Mouse (Mus musculus) CH12.LX (cell line): Measurements from ENCODE around the gene Creb5. TPM values are rescaled to one million over a fixed set of nuclear protein-coding genes. Genes with fewer than 3 reads are reported as not detected.

ENCODE experiments used
- DNase-seq: peaks from one replicate; pipeline ENCODE4 v3.0.0-alpha.2; 2013; ENCODE audit errors: extremely low read depth
- H3K27ac ChIP-seq: 2 replicates; pipeline ENCODE4 v1.5.1; 2012; ENCODE audit warnings: low read depth, mild to moderate bottlenecking, control low read depth, moderate library complexity; ENCODE audit not compliant: insufficient read depth
- H3K27me3 ChIP-seq: replicated peaks from 2 replicates; pipeline ENCODE3; 2012; ENCODE audit warnings: inconsistent platforms
- H3K36me3 ChIP-seq, 2 experiments: replicated peaks in 1 of 2; 2 replicates each; pipeline versions ENCODE3 to v1.6.1; 2012; ENCODE audit warnings: inconsistent platforms in 1 of 2, low read length in 1 of 2, mild to moderate bottlenecking in 1 of 2, mixed read lengths in 1 of 2, moderate library complexity in 1 of 2; ENCODE audit not compliant: control insufficient read depth in 1 of 2, insufficient read depth in 1 of 2
- H3K4me1 ChIP-seq, 2 experiments: 2 replicates each; pipeline ENCODE4 v1.6.1; 2012; ENCODE audit warnings: inconsistent platforms in 1 of 2, moderate library complexity in 1 of 2; ENCODE audit not compliant: insufficient read depth in 2 of 2, control insufficient read depth in 1 of 2
- H3K4me2 ChIP-seq: 2 replicates; pipeline ENCODE4 v1.6.1; 2012; ENCODE audit warnings: low read depth, mild to moderate bottlenecking, control low read depth; ENCODE audit not compliant: poor library complexity, insufficient read depth, severe bottlenecking
- H3K4me3 ChIP-seq, 3 experiments: fragments of 150-350 bp in 1 of 3; sonication (generic) in 1 of 3; replicated peaks in 1 of 3; 2 replicates each; pipeline versions ENCODE3 to v1.5.1; 2011 to 2012; ENCODE audit warnings: low read depth in 2 of 3, low read length in 2 of 3, mild to moderate bottlenecking in 2 of 3, moderate library complexity in 2 of 3, control low read depth in 1 of 3, improper control_type of control experiment in 1 of 3, inconsistent platforms in 1 of 3, mixed read lengths in 1 of 3; ENCODE audit not compliant: poor library complexity in 1 of 3
- H3K79me2 ChIP-seq: replicated peaks from 2 replicates; pipeline ENCODE4 v1.6.1; 2012; ENCODE audit warnings: mild to moderate bottlenecking, moderate library complexity; ENCODE audit not compliant: control insufficient read depth, poor library complexity, insufficient read depth, severe bottlenecking; ENCODE audit errors: extremely low read depth
- H3K9ac ChIP-seq: 2 replicates; pipeline ENCODE4 v1.6.1; 2012; ENCODE audit warnings: low read depth, mild to moderate bottlenecking, control low read depth, moderate library complexity; ENCODE audit not compliant: insufficient read depth
- H3K9me3 ChIP-seq: replicated peaks from 2 replicates; pipeline ENCODE3; 2012; ENCODE audit warnings: low read length, inconsistent platforms, mixed read lengths
- BHLHE40 ChIP-seq: IDR thresholded peaks from 2 replicates; pipeline ENCODE4 v1.6.1; 2011; ENCODE audit warnings: mild to moderate bottlenecking, low read depth, low read length, improper control_type of control experiment
- CHD2 ChIP-seq: IDR thresholded peaks from 2 replicates; pipeline ENCODE4 v1.6.1; 2011; ENCODE audit warnings: low read length, improper control_type of control experiment
- CTCF ChIP-seq, 2 experiments: IDR thresholded peaks in 1 of 2; conservative IDR thresholded peaks in 1 of 2; 2 replicates each; pipeline ENCODE4 v1.5.1; 2011 to 2012; ENCODE audit warnings: low read depth in 2 of 2, low read length in 2 of 2, improper control_type of control experiment in 1 of 2, inconsistent platforms in 1 of 2, mild to moderate bottlenecking in 1 of 2, moderate library complexity in 1 of 2
- E2F4 ChIP-seq: IDR thresholded peaks from 2 replicates; pipeline ENCODE4 v1.6.1; 2011; ENCODE audit warnings: low read depth, low read length, improper control_type of control experiment; ENCODE audit not compliant: insufficient replicate concordance
- EP300 ChIP-seq: IDR thresholded peaks from 2 replicates; pipeline ENCODE4 v1.6.1; 2011; ENCODE audit warnings: low read length, improper control_type of control experiment
- IRF4 ChIP-seq: IDR thresholded peaks from 2 replicates; pipeline ENCODE4 v1.6.1; 2014; ENCODE audit warnings: low read depth, mild to moderate bottlenecking, inconsistent platforms, low read length, improper control_type of control experiment
- MAFK ChIP-seq: IDR thresholded peaks from 2 replicates; pipeline ENCODE4 v1.6.1; 2011; ENCODE audit warnings: low read length, improper control_type of control experiment; ENCODE audit not compliant: insufficient replicate concordance
- MXI1 ChIP-seq: IDR thresholded peaks from 2 replicates; pipeline ENCODE4 v1.6.1; 2011; ENCODE audit warnings: mild to moderate bottlenecking, low read depth, low read length, improper control_type of control experiment
- MYC ChIP-seq: IDR thresholded peaks from 2 replicates; pipeline ENCODE4 v1.6.1; 2011; ENCODE audit warnings: low read depth, mild to moderate bottlenecking, improper control_type of control experiment, low read length
- PAX5 ChIP-seq: IDR thresholded peaks from 2 replicates; pipeline ENCODE4 v1.6.1; 2012; ENCODE audit warnings: low read length, inconsistent platforms, mixed read lengths
- POLR2A ChIP-seq: IDR thresholded peaks from 2 replicates; pipeline ENCODE4 v1.6.1; 2011; ENCODE audit warnings: low read depth, mild to moderate bottlenecking, improper control_type of control experiment, low read length
- RCOR1 ChIP-seq: conservative IDR thresholded peaks from 2 replicates; pipeline ENCODE4 v1.6.1; 2012; ENCODE audit warnings: low read depth, mild to moderate bottlenecking, inconsistent platforms, low read length, improper control_type of control experiment
- SIN3A ChIP-seq: IDR thresholded peaks from 2 replicates; pipeline ENCODE4 v1.6.1; 2012; ENCODE audit warnings: low read length, improper control_type of control experiment, inconsistent platforms
- TBP ChIP-seq: conservative IDR thresholded peaks from 2 replicates; pipeline ENCODE4 v1.6.1; 2011; ENCODE audit warnings: low read depth, low read length, improper control_type of control experiment
- USF1 ChIP-seq: IDR thresholded peaks from 2 replicates; pipeline ENCODE4 v1.6.1; 2014; ENCODE audit warnings: low read depth, mild to moderate bottlenecking, inconsistent platforms, low read length, improper control_type of control experiment
- USF2 ChIP-seq: conservative IDR thresholded peaks from 2 replicates; pipeline ENCODE4 v1.6.1; 2011; ENCODE audit warnings: low read depth, low read length, improper control_type of control experiment
- ZMIZ1 ChIP-seq: IDR thresholded peaks from 2 replicates; pipeline ENCODE4 v1.6.1; 2012; ENCODE audit warnings: low read depth, mild to moderate bottlenecking, inconsistent platforms, low read length, improper control_type of control experiment
- ZNF384 ChIP-seq: IDR thresholded peaks from 2 replicates; pipeline ENCODE4 v1.6.1; 2012; ENCODE audit warnings: low read depth, low read length, improper control_type of control experiment, inconsistent platforms
- dilution Hi-C: fragments of 300-500 bp; cut with MboI; formaldehyde crosslinking; loops from 2 replicates; pipeline ENCODE4 v1.14.3; 2020; ENCODE audit warnings: low sequenced_read_pairs; ENCODE audit not compliant: extremely low pct_unique_long_range_greater_than_20kb, extremely low pct_ligation_motif_present
- in situ Hi-C: fragments of 300-500 bp; cut with MboI; formaldehyde crosslinking; loops from 3 replicates; pipeline ENCODE4 v1.14.3; 2019; ENCODE audit warnings: low sequenced_read_pairs, low pct_ligation_motif_present, low pct_unique_long_range_greater_than_20kb, mixed read lengths
- polyA plus RNA-seq: library from polyadenylated mRNA; unstranded; fragments of >175 nt; gene quantifications from 2 replicates; pipeline ENCODE4 v1.2.1, GENCODE M21; 2012; ENCODE audit warnings: low read depth; ENCODE audit not compliant: insufficient read length
- total RNA-seq, 2 experiments: library from RNA; depleted of rRNA; stranded (reverse); fragments of 300-350 nt in 1 of 2; fragments of >200 nt in 1 of 2; gene quantifications; 2 replicates each; pipeline ENCODE4 v1.2.3; 2012 to 2014

Gene Creb5
- total and polyA plus RNA-seq, 3 experiments: 0.68 to 2.1 (median 0.86) TPM

GRCm38 (mm10) chr6:53612681-53613080 is 325.6 kb downstream of the Creb5 start:
- H3K36me3 ChIP-seq: peaks cover 0 to 7% of the 10 kb centered on the region in 2 experiments
- H3K4me2 ChIP-seq: no peak overlapping the region
- in situ Hi-C loops (no loop called here), dilution Hi-C loops (no loop called here)
- TF ChIP-seq ZNF384 (no peak), USF1 (no peak), SIN3A (no peak), CHD2 (no peak)
- no peak overlapping the region for H3K4me3 ChIP-seq
- H3K4me1 ChIP-seq: no peaks in the 10 kb centered on the region
- no peaks in the 10 kb centered on the region for H3K9me3 ChIP-seq
- no peak overlapping the region for H3K27ac ChIP-seq
- no peak overlapping the region for H3K9ac ChIP-seq
- no peaks in the 10 kb centered on the region for H3K27me3 ChIP-seq
- DNase-seq: no peak
- H3K79me2 ChIP-seq: no peaks in the 10 kb centered on the region

DNA sequence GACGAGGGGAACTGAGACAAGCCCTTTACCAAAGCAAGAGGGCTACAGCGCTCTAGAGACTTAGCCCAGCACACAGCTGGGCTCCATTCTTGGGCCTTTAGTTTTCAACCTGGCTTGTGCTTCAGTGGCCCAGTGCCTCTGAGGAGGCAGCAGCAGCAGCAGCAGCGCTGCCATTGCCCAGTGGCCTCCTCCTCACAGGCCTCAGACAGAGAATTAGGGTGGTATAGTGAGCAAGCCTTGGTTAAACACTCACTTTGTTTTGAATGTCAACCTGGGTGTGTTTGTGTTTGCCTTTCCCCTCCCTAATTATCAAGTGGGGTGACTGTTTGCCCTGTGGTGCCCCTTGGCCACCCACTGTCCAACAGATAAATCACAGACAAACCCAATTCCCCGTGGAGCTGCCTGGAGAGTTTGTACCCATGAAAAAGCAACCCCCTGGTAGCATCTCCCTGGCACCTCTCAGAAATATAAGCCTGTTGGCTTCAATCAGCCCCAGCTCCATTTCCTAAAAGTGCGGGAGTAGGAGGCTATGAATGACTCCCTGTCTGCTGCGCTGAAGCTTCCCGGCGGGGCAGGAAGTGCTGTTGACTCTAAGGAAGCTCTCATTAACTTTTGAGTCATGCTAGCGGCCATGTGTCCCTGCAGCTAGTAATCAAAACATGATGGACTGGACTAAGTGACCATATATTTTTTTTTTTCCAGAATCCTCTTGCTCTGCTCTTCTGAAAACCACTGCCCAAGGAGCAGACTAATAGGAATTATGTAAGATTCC is 328.6 kb downstream of the Creb5 start:
- Histone ChIP-seq H3K36me3 (peaks cover 0 to 7% of the 10 kb centered on the region in 2 experiments), H3K9me3 (no peaks in the 10 kb centered on the region), H3K4me3 (no peak overlapping the region), H3K9ac (no peak overlapping the region), H3K79me2 (no peaks in the 10 kb centered on the region), H3K27me3 (no peaks in the 10 kb centered on the region), H3K4me1 (no peaks in the 10 kb centered on the region), H3K27ac (no peak overlapping the region), H3K4me2 (no peak overlapping the region)
- no peak for DNase-seq
- TF ChIP-seq BHLHE40: no peak
- TF ChIP-seq MYC: no peak
- no peak for TF ChIP-seq CHD2
- no peak for TF ChIP-seq ZMIZ1
- TF ChIP-seq IRF4: no peak
- TF ChIP-seq TBP: no peak
- TF ChIP-seq E2F4: no peak
- no peak for TF ChIP-seq RCOR1
- TF ChIP-seq USF1: no peak
- no peak for TF ChIP-seq MAFK
- no peak for TF ChIP-seq SIN3A
- TF ChIP-seq MXI1: no peak
- no peak for TF ChIP-seq USF2
- no peak for TF ChIP-seq POLR2A
- TF ChIP-seq EP300: no peak
- TF ChIP-seq CTCF (conservative IDR thresholded peaks at IDR 0.05 in 1 of 2, IDR thresholded peaks at IDR 0.05 in 1 of 2; ENCODE audit: low read depth in 2 of 2, low read length in 2 of 2): no peak
- TF ChIP-seq PAX5: no peak
- dilution Hi-C loops (no loop called here), in situ Hi-C loops (no loop called here)
